Mouse (Mus musculus) CH12.LX (cell line): ENCODE measurements around the gene Zfp618.

Experiments used
- CHD1 ChIP-seq: IDR thresholded peaks from 2 replicates; pipeline ENCODE4 v1.6.1; 2012; ENCODE audit warnings: low read depth, low read length, improper control_type of control experiment, inconsistent platforms
- CTCF ChIP-seq, 2 experiments: IDR thresholded peaks in 1 of 2; conservative IDR thresholded peaks in 1 of 2; 2 replicates each; pipeline ENCODE4 v1.5.1; 2011 to 2012; ENCODE audit warnings: low read depth in 2 of 2, low read length in 2 of 2, improper control_type of control experiment in 1 of 2, inconsistent platforms in 1 of 2, mild to moderate bottlenecking in 1 of 2, moderate library complexity in 1 of 2
- EP300 ChIP-seq: IDR thresholded peaks from 2 replicates; pipeline ENCODE4 v1.6.1; 2011; ENCODE audit warnings: low read length, improper control_type of control experiment
- MAX ChIP-seq: IDR thresholded peaks from 2 replicates; pipeline ENCODE4 v1.6.1; 2011; ENCODE audit warnings: low read length, improper control_type of control experiment
- TBP ChIP-seq: conservative IDR thresholded peaks from 2 replicates; pipeline ENCODE4 v1.6.1; 2011; ENCODE audit warnings: low read depth, low read length, improper control_type of control experiment
- USF2 ChIP-seq: conservative IDR thresholded peaks from 2 replicates; pipeline ENCODE4 v1.6.1; 2011; ENCODE audit warnings: low read depth, low read length, improper control_type of control experiment

- TF ChIP-seq CTCF (conservative IDR thresholded peaks at IDR 0.05 in 1 of 2, IDR thresholded peaks at IDR 0.05 in 1 of 2; ENCODE audit: low read depth in 2 of 2, low read length in 2 of 2) (no peak), USF2 (no peak), CHD1 (no peak), EP300 (no peak), MAX (no peak), TBP (no peak)
Measured at GRCm38 (mm10) chr4:63038265-63038664, 72.9 kb downstream of the Zfp618 start.
